Mouse (Mus musculus) bone marrow, adult 2 months (tissue): ENCODE measurements around the gene Eif4h.

Source experiments
- CTCF ChIP-seq: fragments of 200-500 bp; IDR thresholded peaks from 2 replicates; pipeline ENCODE4 v1.5.1; 2011; ENCODE audit warnings: low read length, control low read depth; ENCODE audit not compliant: control insufficient read depth, insufficient read depth
- POLR2A ChIP-seq: fragments of 200-500 bp; IDR thresholded peaks from 2 replicates; pipeline ENCODE4 v1.6.1; 2011; ENCODE audit warnings: low read depth, mild to moderate bottlenecking, control low read depth, low read length, borderline replicate concordance; ENCODE audit not compliant: control insufficient read depth

- TF ChIP-seq CTCF (no peak), POLR2A (no peak)
These were observed 625 bp downstream of the Eif4h start for GRCm38 (mm10) chr5:134638461-134639268.
